Mouse (Mus musculus) C2C12 (cell line): ENCODE data around the gene Ppp2r2c. TPM values are rescaled to one million over a fixed set of nuclear protein-coding genes. Genes with fewer than 3 reads are reported as not detected.
A peak's percentile ranks its signal among the peaks of the same experiment; 100 is the strongest.

Source experiments
- H3K27me3 ChIP-seq: one replicate; pipeline ENCODE4 v1.6.1; 2011; ENCODE audit not compliant: control insufficient read depth, insufficient read depth, insufficient read length
- H3K36me3 ChIP-seq: one replicate; pipeline ENCODE4 v1.6.1; 2011; ENCODE audit not compliant: control insufficient read depth, insufficient read depth
- H3K4me3 ChIP-seq: one replicate; pipeline ENCODE4 v1.5.1; 2011; ENCODE audit warnings: mild to moderate bottlenecking, control low read depth; ENCODE audit not compliant: poor library complexity, insufficient read depth, severe bottlenecking
- H3K79me2 ChIP-seq: one replicate; pipeline ENCODE4 v1.6.1; 2011; ENCODE audit not compliant: control insufficient read depth, insufficient read depth
- H3K79me3 ChIP-seq: one replicate; pipeline ENCODE4 v1.6.1; 2011; ENCODE audit warnings: low read depth, control low read depth
- H3ac ChIP-seq: one replicate; pipeline ENCODE3; 2011; ENCODE audit warnings: low read depth; ENCODE audit not compliant: control insufficient read depth, insufficient read length
- CEBPB ChIP-seq: IDR thresholded peaks from one replicate; pipeline ENCODE4 v1.6.1; 2011; ENCODE audit warnings: low read depth, mild to moderate bottlenecking, control low read depth, moderate library complexity
- CTCF ChIP-seq: IDR thresholded peaks from one replicate; pipeline ENCODE4 v1.5.1; 2011; ENCODE audit not compliant: control insufficient read depth, insufficient read depth, insufficient read length
- FOSL1 ChIP-seq: IDR thresholded peaks from one replicate; pipeline ENCODE4 v1.8.0; 2011; ENCODE audit warnings: mild to moderate bottlenecking, low read length; ENCODE audit not compliant: poor library complexity, insufficient read depth, severe bottlenecking
- MAX ChIP-seq: IDR thresholded peaks from one replicate; pipeline ENCODE4 v1.6.1; 2011; ENCODE audit warnings: mild to moderate bottlenecking, control low read depth
- MYOD1 ChIP-seq: IDR thresholded peaks from one replicate; pipeline ENCODE4 v1.6.1; 2011; ENCODE audit warnings: low read depth; ENCODE audit not compliant: control insufficient read depth, insufficient read length
- MYOG ChIP-seq: IDR thresholded peaks from one replicate; pipeline ENCODE4 v1.6.1; 2011; ENCODE audit not compliant: control insufficient read depth, insufficient read length; ENCODE audit errors: extremely low read depth
- USF1 ChIP-seq: IDR thresholded peaks from one replicate; pipeline ENCODE4 v1.6.1; 2011; ENCODE audit warnings: low read depth, mild to moderate bottlenecking, control low read depth, moderate library complexity
- polyA plus RNA-seq: library from polyadenylated mRNA; unstranded; fragments of >200 nt; fragmentation: generic; extraction: Trizol; gene quantifications from one replicate; pipeline ENCODE4 v1.2.1, GENCODE M21; 2012; ENCODE audit warnings: missing spikeins

The Ppp2r2c gene
- polyA plus RNA-seq, 1 experiment, result not detected

DNA sequence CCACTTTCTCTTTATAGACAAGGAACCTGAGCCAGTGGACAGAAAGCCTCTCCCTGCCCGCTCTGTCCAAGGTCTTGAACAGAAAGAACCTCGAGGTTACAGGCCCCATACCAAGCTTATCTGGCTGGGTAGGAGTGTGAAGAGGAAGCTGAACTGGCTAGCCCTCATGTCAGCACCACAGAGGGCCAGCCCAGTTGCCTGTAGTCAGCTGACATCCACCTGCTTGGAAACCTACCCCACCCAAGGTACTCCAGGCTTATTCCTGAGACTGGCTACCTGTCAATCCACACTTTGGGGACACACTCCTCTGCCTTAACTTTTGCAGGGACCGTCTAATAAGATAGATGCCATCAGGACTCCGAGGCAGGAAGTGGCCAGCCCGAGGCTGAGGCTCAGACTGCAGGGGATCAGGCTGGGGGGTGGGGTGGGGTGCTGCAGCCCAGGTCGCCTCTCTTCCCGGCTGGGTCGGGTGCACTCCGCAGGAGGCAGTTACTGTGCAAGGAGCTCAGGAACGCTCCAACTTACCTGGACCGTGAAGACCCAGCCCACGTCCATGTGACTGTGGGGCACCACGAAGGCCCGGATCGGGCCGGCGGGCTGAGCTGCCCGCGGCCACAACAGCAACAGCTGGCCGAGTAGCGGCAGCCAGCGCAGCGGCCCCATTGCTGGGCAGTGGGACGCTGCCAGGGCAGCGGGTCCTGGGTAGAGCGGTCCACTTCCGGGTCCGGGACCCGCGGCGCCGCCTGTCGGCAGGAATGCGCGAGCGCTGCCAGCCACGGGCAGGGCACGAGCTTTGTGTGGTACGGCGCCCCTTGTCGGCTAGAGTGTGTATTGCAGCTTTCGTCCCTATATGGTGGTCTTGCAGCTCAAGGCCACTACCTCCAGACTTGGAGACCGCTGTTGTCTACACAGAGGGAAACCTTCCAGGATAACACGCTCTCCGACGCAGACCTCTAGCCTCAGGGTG is 38.1 kb upstream of the Ppp2r2c start, which contains the start of gene Man2b2:
Gene Man2b2 (minus strand): TSS at position 741 of the 967 bp plus-strand sequence.
- TF ChIP-seq FOSL1 (no peak), USF1 (no peak), CTCF (peak; percentile 100), CEBPB (no peak), MAX (peak; percentile 71)
- H3K36me3 ChIP-seq, result no peaks in the 10 kb centered on the region
- H3K27me3 ChIP-seq, result peaks cover 7% of the 10 kb centered on the region
- peak within 1 kb of the TSS; percentile 32 for H3K4me3 ChIP-seq
- H3ac ChIP-seq, result peak within 1 kb of the TSS; percentile 27
- no peaks in the 10 kb centered on the region for H3K79me3 ChIP-seq
- H3K79me2 ChIP-seq, result no peaks in the 10 kb centered on the region

DNA sequence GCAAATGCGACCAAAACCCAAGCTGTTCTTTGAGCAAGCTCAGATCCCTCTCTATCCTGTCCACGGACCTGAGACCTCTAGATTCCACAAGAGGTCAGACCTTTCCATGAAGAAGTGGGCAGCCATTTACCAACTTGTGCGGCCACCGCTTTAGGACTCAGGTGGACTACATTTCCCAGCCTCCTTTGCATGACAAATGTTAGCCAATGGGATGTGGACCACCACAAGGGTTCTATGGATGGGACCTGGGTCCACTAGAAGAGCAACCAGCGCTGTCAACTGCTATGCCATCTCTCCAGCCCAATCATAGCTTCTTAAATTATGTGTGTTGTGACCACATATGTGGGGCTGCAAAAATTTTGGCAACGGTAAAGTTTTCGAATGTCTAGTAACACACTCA is 37.0 kb upstream of the Ppp2r2c start:
- Histone ChIP-seq H3K27me3 (peaks cover 7% of the 10 kb centered on the region), H3K4me3 (no peak overlapping the region), H3K36me3 (no peaks in the 10 kb centered on the region), H3K79me2 (no peaks in the 10 kb centered on the region), H3ac (no peak overlapping the region), H3K79me3 (no peaks in the 10 kb centered on the region)
- TF ChIP-seq FOSL1, result no peak
- TF ChIP-seq MYOG, result no peak
- TF ChIP-seq CTCF, result no peak
- TF ChIP-seq USF1, result no peak
- TF ChIP-seq CEBPB, result no peak

DNA sequence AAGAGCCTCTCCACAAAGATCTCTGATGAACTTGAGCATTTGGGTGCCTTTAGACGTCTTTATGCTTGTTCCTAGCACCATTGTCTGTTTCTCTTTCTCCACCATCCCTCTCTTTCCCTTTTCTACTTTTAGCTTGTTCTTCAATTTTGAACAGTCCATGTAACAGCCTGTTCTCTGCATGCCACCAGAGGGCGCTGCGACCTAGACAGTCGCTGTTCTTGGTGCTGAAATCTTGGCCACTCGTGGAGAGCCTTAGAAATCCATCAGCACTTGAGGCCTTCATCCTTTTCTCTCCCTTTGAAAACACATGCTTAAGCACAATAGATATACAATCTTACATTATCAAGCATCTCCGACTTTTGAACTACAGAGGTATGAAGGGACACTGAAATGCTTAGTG is 32.4 kb upstream of the Ppp2r2c start:
- no peaks in the 10 kb centered on the region for H3K36me3 ChIP-seq
- no peak overlapping the region for H3ac ChIP-seq
- H3K79me2 ChIP-seq, result no peaks in the 10 kb centered on the region
- TF ChIP-seq FOSL1, result no peak
- peak; percentile 51 for TF ChIP-seq CTCF
- peak; percentile 62 for TF ChIP-seq MAX
- H3K27me3 ChIP-seq, result peaks cover 4% of the 10 kb centered on the region
- no peak overlapping the region for H3K4me3 ChIP-seq
- H3K79me3 ChIP-seq, result no peaks in the 10 kb centered on the region

DNA sequence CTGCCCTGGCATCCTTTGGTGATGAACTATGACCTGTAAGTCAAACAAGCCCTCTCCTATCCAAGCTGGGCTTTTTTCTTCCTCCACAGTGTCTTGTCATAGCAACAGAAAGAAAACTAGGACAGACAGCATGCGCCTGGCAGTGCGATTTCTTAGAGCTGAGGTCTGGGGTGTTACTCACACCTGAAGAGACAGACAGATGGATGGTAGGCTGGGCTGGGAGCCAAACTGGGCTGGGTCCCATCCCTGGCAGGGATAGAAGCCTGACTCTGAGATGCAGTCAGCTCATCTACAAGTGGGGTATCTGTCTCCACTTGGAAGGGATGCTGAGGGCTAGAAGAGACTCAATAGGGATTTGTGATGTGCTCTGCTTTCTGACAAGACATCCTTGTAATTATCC is 29.3 kb upstream of the Ppp2r2c start:
- Histone ChIP-seq H3K4me3 (no peak overlapping the region), H3K79me2 (no peaks in the 10 kb centered on the region), H3ac (no peak overlapping the region), H3K27me3 (no peaks in the 10 kb centered on the region), H3K79me3 (no peaks in the 10 kb centered on the region), H3K36me3 (no peaks in the 10 kb centered on the region)
- TF ChIP-seq USF1, result no peak
- TF ChIP-seq MAX, result no peak
- TF ChIP-seq MYOD1, result no peak
- TF ChIP-seq FOSL1, result no peak
- TF ChIP-seq MYOG, result no peak
- no peak for TF ChIP-seq CEBPB
- TF ChIP-seq CTCF, result no peak

DNA sequence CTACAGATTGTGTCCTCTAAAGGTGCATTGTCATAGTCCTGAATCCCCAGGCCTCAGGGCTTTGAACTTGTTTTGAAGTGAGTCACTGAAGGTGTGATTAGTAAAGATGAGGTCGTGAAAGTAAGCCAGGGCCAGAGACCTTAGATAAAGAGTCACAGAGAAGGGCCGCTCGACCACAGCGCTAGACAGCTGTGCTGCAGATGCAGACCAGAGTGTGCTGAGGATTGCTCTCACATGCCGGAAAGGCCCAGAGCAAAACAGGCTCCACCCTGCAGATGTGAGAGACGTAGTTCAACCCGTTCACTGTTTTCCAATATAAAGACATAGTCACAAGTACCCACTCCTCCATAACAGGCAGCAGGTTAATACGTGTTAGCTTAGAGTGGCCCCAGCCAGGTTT is 28.7 kb upstream of the Ppp2r2c start:
- Histone ChIP-seq H3K79me2 (no peaks in the 10 kb centered on the region), H3K4me3 (no peak overlapping the region), H3K27me3 (no peaks in the 10 kb centered on the region), H3K79me3 (no peaks in the 10 kb centered on the region), H3ac (no peak overlapping the region), H3K36me3 (no peaks in the 10 kb centered on the region)
- TF ChIP-seq CEBPB, result no peak
- TF ChIP-seq MYOD1, result no peak
- TF ChIP-seq FOSL1, result no peak

DNA sequence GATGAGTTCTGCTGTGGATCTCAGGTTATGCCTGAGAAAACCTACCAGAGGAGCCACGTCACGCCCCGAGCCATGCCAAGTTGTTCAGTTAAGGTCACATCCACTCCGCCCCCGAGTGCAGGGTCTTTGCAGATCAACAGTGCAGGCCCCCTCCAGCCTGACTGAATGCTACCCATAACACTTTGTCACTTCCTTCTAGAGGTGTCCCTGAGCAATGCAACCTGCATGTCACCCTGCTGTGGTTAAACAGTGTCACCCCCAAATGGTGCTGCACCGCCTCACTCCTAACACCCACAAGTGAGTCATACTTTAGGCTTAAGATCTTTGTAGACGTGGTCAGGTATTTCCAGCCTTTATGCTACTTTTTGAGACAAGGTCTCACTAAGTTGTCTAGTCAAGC is 28.2 kb upstream of the Ppp2r2c start:
- no peaks in the 10 kb centered on the region for H3K36me3 ChIP-seq
- no peaks in the 10 kb centered on the region for H3K79me3 ChIP-seq
- TF ChIP-seq MAX, result no peak
- TF ChIP-seq CEBPB, result no peak
- no peak for TF ChIP-seq FOSL1
- no peaks in the 10 kb centered on the region for H3K79me2 ChIP-seq
- H3ac ChIP-seq, result no peak overlapping the region
- no peak overlapping the region for H3K4me3 ChIP-seq
- H3K27me3 ChIP-seq, result no peaks in the 10 kb centered on the region
